Mouse (Mus musculus): Measurements from ENCODE around the gene Phyhd1.

Phyhd1 gene

DNA sequence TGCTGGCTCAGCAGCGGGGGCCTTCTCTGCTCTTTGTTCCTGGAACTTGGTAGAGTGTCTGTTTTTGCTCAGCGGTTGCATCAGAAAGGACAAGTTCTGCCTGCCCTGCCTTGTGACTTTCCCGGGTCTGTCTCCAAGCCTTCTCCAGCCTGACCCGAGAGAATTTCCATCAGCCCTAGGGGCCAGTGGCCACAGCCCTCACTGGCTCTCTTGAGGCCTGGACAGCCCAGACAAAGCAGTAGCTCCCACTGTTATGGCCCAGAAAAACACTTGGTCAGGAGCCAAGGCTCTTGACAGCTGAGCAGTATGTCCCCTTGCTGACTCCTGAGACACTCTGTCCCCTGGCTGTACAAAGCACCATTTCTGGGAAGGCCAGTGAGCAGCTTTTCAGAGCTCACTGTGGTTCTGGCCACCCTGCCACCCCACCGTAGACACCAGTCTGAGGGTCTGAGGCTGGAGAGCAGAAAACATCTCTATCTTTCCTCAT is at the start of gene Phyhd1:
Gene Phyhd1 (plus strand): TSS at position 437 of the 487 bp plus-strand sequence.
- DNase-seq, result no peak

DNA sequence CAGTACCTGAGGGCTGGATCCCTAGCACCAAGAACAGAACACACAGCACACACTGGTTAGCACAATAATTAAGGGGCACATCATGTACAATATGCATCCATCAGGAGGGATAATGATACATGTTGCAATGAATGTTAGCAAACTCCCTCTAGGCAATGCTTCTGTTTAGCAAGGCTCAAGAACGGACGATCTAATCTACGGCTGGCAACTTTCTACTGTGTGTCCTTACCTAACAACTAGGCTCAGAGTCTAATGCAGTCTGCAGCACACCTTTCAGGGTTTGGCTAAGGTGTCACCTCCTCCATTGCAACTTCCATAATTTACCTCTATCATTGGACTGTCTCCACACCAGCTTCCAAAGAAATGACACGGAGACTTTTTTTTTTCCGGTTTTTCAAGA is 49.7 kb upstream of the Phyhd1 start:
- no peak for DNase-seq

DNA sequence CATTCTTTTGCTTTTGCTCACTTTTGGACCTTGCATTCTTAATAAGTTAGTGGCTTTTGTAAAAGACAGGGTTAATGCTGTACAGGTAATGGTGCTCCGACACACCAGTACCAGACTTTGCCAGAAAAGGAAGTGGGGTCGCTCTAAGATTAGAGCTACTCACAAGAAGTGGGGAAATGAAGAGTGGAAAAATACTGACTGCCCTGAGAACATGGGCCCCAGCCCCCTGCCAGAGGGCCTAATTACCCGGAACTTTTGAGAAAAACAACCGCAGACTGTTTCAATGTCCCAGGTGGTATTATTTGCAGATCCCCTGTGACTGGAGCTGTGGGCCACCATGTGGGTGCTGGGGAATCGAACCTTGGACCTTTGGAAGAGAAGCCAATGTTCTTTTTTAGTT is 30.4 kb upstream of the Phyhd1 start:
- DNase-seq, result no peak

DNA sequence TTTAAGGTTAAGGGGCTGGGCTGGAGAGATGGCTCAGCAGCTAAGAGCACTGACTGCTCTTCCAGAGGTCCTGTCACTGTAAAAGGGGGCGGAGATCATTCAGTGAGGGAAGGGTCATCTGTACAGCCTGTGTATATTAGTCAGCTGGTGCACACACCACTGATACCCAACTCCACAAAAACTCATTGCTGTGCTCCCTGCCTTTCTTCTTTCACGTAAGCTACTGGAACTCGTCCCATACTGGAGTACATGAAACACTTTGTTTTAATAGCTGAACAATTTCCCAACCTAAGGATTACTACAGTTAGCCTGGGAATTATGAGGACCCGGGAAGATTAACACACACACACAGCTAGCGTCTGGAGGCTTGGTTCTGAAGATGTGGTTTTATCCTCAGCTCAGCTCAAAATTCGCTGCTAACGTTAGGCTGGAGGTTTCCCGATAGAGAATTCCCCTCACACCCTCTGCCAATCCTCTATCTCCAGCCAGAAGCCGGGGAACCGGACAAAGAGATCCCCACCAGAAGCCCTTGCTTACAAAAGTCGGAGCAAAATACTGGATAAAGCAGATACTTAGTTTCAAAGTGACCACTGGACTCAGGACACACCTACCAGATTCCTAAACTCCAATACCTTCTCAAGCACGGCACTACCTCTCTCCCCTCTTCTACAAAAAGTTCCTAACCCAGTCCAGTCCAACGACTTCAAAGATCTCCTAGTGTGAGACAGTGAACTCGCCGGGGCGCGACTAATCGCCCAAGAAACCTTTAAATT is 29.4 kb upstream of the Phyhd1 start:
- DNase-seq, result no peak

DNA sequence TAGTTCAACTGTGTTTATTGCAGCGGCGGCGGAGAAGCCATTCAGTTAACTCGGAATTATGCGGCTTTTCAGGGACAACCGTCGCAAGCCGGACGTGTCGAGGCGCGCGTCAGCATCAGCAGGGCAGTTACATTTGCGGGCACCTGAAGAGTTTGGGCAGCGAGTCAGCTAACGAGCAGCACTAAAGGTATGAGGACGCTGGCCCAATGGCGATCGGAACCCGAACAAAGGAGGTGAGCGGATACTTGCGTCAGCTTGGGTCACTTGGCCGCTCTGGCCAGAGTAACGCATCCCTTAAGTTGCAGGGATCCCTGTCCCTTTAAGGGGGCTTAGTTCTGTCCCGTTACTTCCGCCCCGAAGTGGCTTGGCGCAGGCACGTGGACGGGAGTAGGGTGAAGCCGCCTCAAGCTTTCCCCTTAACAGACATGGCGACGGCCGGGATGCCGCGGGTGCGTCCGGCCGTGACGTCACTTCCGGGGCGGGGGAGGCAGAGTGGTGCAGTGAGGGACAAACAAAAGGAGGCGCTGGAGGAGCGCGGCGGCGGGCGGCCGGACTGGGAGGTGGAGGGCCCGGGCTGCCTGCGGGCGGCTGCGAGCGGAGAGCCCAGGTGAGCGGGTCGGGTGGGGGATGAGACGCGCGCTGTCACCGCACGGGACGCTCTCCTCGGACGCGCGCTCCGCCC is 28.7 kb upstream of the Phyhd1 start, which contains the start of gene Lrrc8a:
Gene Lrrc8a (plus strand): TSS at position 517 of the 682 bp plus-strand sequence.
- peak; percentile 99 for DNase-seq

DNA sequence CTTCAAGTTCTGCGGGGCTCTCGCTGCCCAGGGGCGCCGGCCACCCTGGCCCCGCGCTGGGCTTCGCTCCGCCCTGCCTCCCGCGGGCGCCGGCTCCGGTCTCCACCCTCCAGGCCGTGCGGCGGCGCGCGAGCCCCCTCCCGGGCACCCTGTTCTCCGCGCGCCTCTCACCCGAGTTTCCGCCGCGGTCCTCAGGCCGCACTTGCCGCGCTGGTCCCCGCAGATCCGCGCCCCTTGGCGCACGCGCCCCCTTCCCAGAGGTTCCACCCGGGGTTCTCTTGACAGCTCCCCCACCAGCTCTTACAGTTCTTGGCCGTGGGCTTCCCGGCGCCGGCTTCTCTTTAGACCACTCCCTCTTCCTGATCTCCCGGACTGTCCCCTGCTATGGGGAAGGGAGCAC is 28.1 kb upstream of the Phyhd1 start:
- no peak for DNase-seq

DNA sequence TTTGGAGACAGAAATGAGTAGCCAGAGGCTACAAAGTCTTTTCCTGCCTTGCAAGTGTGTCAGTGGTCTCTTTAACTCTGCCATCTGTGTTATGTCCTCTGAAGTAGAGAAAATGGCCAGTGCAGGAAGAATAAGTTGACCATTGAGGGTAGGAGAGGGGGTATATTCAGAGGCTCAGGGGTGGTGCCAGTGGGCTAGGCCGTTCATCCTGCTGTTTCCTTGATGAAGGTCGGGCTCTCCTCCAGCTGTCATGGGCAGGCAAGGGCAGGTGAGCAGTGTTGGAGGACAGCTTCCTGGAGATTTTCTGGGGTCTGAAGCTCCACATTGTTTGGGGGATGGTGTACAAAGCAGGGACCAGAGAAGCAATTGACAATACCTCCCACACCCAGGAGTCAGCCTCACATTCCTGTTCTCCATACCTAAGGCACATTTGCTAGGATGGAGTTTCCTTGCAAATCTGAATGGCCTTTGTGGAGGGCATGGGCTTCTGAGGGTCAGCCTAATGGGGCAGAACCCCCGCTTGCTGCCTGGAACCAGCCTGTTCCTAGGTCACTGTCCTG is 27.0 kb upstream of the Phyhd1 start:
- no peak for DNase-seq

DNA sequence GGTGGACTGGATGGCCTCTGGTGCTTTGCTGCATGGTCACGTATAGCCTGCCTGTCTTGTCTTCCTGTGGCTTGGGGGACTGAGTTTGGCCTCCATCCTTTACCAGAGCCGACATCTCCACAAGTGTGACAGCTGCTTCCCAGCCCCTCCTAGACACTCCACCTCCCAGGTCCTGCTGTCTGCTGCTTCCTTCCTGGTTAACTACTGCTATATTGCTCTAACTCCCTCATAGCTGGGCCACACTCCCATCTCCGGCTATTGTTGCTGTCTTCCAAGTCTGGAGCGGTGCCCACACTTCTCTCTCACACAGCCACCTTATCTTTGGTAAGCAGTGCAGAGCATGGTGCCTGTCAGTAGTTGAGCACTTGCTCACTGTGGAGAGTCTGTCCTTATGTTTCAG is 26.2 kb upstream of the Phyhd1 start:
- peak; percentile 42 for DNase-seq

DNA sequence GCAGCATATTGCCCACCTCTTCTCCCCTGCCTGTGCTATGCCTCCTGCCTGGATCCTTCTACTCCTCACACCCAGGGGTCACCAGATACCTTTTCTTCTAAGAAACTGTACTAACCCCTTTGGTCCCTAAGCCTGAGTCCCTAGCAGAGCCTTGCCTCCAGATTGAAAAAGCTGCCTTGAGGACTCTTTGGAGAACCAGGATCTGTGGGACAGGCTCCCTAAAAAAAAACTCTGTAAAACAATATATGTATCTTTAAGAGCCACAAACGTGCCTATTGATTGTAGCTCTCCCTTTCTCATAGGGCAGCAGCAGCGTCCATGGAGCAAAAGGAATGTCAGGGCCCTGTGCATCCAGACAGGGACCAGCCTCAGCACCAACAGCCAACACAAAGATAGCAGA is 25.7 kb upstream of the Phyhd1 start, which contains the start of gene Gm28035:
Gene Gm28035 (plus strand): TSS at position 301 of the 400 bp plus-strand sequence.
- no peak for DNase-seq

DNA sequence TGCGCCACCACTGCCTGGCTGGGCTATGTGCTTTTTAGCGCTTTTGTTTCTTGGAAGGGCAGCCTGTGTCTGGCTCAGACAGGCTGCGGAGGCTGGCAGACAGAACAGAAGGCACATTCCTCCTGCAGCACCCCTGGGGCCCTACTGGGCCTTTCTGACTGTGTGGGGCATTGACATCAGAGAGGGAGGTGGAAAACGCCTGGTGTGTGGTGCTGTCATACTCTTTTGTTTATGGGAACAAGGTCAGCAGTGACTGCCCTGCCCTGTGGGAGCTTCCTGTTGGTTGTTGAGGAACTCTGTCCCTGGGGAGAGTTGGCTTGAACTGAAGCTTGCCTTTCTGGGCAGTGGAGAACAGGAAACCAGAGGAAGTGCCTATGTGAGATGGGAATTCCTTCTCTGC is 23.5 kb upstream of the Phyhd1 start:
- no peak for DNase-seq

DNA sequence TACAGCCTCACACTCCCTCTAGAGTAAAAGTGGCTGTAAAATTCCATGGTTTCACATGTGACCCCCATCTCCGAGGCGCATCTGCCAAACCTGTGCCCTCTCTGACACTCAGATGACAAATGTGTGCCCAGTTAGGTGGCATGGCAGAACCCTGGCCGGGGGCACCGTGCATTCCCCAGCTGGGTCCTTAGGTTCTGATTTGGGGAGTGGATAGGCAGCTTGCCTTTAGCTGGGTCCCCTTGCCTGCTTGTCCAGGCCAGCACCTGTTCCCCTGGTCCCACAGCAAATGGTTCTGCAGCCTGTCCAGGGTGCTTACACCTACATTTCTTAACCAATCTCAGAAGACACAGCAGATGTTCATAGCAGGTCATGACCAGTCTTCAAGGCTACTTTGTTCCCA is 22.6 kb upstream of the Phyhd1 start:
- DNase-seq, result no peak

DNA sequence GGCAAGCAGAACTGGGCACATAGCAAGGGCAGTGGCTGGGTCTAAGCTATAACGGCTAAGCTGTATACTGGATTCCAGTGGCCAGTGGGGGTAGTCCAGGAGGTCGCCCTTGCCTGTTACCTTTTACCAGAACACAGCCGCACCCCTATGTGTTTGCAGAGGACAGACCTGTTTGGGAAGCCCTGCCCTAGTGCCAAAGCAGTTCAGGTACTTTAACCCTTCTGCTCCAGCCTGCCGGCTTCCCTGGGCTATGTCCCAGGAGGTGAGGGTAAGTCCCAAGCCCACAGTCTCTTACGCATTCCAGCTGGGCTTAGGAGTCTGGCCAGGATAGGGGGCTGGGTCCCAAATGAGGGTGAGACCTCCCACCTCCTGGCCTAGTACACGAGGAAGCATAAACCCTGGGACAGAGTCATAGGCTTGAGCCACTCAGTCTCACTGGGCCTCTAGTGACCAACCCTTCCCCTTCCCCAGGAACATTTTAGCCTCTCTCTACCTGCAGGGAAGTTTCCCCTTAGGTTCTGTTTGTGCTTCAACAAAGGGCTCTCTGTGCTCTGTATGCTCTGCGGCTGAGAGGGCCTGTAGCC is 21.3 kb upstream of the Phyhd1 start:
- no peak for DNase-seq

DNA sequence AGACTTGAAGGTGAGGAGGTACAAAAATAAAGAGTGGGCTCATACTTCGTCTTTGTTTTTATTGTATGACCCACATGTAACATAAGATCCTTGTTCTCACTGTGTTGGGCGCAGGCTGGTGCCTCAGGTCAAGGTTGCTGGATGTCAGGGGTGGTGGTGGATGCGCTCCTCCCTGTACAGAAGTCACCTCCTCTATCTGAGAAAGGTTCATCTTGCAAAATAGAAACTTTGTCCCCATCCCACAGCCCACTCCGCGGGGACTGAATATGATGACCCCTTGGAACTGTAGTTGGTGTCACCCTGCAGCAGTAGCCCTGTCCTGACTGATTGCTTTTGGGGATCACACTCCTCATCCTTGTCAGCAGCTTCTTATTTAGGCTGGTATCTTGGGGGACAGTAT is 19.0 kb upstream of the Phyhd1 start:
- no peak for DNase-seq

DNA sequence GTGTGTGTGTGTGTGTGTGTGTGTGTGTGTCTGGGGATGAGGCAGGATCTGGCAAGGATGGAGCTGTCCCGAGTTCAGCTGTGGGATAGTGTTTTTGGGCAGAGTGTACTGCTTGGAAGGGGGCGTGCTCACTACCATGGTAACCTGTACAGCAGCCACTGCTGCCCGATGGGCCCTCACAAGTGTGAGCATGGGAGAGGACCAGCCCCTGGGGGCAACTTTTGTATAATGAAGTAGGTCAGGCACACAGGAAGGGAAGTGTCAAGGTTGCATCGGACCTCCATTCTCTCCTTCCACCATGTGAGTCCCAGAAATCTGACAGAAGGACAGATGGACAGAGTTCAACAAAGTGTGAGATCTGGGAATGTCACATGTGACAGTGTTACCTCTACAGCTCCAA is 18.3 kb upstream of the Phyhd1 start:
- no peak for DNase-seq

DNA sequence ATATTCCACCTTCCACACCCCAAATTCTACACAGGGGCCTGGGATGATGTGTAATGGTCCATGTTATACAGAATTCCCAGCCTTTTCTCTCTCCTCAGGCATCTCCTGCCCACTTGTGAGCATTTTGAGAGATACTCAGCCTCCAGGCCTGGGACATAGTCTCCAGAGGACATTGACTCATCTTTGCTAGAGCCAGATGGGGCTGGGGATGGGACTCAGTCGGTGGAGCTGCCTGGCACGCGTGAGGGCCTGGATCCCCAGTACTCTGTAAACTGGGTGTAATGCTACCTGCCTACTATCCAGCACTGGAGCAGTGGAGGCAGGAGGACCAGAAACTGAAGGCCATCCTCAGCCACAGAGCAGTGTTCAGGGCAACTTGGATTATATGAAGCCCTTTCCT is 16.8 kb upstream of the Phyhd1 start:
- no peak for DNase-seq

DNA sequence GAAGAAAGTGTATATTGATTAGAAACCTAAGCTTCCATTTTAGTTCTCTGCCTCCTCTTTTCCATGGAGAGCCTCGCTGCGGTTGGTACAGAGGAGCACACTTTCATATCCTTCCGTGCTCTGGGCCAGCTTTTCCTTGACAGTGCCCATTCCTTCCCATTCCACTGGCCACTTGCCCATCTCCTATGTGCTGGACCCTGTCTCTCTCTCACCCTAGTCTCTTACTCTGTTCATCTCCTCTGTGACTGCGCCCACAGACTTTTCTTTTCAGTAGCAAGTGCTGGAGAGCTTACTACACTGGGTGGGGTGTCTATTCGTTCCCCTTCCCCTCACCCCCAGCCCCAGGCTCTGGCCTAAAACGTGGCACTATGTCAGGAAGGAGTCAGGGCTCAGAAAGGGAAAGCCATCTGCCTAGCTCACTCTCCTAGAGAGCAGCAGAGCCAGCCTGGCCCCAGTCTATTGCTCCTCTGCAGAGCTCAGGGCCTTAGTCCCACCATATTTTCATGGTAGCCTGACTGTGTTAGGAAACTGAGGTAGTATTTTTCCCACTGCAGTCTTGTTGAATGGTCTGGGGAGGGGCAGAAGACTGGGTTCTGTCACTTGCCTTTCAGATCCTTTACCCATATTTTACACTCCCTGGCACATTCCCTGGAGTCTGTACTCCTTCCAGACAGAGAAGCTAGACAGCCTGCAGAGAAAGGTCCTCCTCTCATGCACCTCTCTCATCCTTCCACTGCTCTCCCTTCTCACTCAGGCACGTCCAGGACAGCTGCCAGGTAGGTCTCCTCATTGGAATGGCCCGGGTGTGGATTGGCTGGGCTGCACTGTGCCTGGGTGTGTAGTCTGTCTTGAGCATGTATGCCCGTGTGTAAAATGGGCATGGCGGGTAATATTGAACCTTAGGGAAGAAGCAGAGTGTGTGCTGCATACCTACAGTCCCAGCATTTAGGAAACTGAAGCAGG is 15.6 kb upstream of the Phyhd1 start:
- DNase-seq, result no peak

DNA sequence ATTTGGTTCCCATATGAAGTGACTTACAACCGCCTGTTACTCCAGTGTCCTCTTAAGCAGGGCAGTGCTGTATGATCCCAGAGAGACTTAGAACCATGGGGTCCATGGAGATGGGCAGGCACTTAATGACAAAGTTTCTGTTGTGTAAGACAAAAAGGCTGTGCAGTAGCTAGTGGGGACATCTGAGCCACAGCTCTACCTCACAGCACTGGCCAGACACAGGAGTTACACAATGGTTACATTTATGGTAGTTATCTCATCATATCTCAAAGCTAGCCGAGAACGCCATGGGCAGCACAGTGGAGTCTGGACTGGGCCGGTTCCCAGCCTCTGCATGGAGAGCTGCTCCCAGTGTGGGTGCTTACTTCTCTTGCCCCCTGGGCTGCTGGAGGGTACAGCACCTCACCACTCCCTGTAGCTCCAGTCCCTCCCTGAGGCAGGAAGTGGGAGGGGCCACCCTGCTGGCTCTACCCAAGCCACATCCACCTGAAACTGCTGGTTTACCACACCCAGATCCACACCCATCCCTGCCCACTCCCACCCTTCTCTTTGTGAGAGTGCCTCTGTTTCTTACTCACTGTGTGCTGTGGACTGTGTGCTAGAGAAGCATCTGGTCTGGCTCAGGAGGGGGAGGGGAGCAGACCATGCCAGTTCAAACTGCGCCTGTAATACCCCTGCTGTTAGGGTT is 14.4 kb upstream of the Phyhd1 start:
- DNase-seq, result peak; percentile 72

DNA sequence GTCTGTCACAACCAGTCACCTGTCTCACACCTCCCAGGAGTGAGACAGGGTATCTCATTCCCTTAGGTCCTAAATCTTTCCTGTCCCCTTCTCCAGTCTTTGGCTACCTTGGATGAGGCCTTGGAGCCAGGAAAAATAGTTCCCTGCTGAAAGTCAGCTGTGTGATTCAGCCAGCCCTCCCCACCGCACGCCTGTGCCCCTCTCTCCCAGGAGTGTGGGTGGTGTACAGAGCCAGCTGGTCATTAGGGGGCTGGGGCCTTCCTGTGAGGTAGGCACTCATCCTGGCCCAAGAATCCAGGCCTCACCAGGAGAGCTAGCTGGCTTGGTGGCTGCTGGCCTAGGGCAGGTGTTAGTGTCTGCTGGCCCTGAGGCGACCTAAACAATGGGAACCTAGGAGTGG is 13.5 kb upstream of the Phyhd1 start:
- no peak for DNase-seq

DNA sequence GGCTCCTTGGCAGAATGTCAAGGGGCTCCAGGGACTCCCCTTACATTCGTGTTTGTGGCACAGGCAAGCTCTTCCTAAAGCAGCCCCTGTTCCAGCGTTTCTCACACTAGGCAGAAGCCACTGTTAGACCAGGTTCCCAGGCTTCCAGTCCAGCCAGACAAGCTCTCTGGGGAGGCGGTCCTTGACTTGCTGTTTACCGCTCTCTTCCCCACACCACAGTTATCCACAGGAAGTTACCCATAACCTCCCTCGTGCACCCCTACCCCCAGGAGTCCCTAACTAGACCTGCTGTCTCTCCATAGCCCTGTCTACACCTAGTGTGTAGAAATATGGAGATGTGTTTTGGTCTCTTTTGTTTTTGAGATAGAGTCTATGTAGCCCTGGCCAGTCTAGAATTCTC is 12.2 kb upstream of the Phyhd1 start:
- no peak for DNase-seq

DNA sequence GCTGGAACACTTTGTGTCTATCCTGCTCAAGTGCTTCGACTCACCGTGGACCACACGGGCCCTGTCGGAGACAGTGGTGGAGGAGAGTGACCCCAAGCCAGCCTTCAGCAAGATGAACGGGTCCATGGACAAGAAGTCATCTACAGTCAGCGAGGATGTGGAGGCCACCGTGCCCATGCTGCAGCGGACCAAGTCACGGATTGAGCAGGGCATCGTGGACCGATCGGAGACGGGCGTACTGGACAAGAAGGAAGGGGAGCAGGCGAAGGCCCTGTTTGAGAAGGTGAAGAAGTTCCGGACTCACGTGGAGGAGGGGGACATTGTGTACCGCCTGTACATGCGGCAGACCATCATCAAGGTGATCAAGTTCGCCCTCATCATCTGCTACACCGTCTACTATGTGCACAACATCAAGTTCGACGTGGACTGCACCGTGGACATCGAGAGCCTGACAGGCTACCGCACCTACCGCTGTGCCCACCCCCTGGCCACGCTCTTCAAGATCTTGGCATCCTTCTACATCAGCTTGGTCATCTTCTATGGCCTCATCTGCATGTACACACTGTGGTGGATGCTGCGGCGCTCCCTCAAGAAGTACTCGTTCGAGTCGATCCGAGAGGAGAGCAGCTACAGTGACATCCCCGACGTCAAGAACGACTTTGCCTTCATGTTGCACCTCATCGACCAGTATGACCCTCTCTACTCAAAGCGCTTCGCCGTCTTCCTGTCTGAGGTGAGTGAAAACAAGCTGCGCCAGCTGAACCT is 10.2 kb upstream of the Phyhd1 start:
- DNase-seq, result no peak
